Mouse (Mus musculus) lung, adult 2 months (tissue): ENCODE results near the gene Mcm3ap. TPM values are rescaled to one million over a fixed set of nuclear protein-coding genes. Genes with fewer than 3 reads are reported as not detected.

Source experiments
- DNase-seq: peaks from one replicate; pipeline ENCODE4 v3.0.0; 2022
- H3K4me1 ChIP-seq: fragments of 200-500 bp; 2 replicates; pipeline ENCODE4 v1.6.1; 2011; ENCODE audit warnings: low read length; ENCODE audit not compliant: control insufficient read depth, insufficient read depth
- H3K4me3 ChIP-seq: fragments of 200-500 bp; replicated peaks from 2 replicates; pipeline ENCODE3; 2011; ENCODE audit warnings: low read depth, mild to moderate bottlenecking, control low read depth, low read length; ENCODE audit errors: extremely low read depth
- CTCF ChIP-seq: fragments of 200-500 bp; IDR thresholded peaks from 2 replicates; pipeline ENCODE4 v1.5.1; 2011; ENCODE audit warnings: mild to moderate bottlenecking, low read length, control low read depth; ENCODE audit not compliant: insufficient read depth
- POLR2A ChIP-seq: fragments of 200-500 bp; IDR thresholded peaks from 2 replicates; pipeline ENCODE4 v1.6.1; 2011; ENCODE audit warnings: low read depth, mild to moderate bottlenecking, control low read depth, low read length, borderline replicate concordance; ENCODE audit errors: extremely low read depth
- WGBS: fragments of 180-500 bp; shearing (Covaris S2); methylation state at CpG from one replicate; pipeline ENCODE4 v1.1.7; 2018; 5-methylcytosine and 5-hydroxymethylcytosine counted together
- polyA plus RNA-seq: library from polyadenylated mRNA; depleted of rRNA; stranded (reverse); fragments of >200 nt; gene quantifications from 2 replicates; pipeline ENCODE4 v1.2.3, GENCODE M21; 2012; rRNA removed

Mcm3ap gene
- polyA plus RNA-seq, 1 experiment = 21.0 TPM

DNA sequence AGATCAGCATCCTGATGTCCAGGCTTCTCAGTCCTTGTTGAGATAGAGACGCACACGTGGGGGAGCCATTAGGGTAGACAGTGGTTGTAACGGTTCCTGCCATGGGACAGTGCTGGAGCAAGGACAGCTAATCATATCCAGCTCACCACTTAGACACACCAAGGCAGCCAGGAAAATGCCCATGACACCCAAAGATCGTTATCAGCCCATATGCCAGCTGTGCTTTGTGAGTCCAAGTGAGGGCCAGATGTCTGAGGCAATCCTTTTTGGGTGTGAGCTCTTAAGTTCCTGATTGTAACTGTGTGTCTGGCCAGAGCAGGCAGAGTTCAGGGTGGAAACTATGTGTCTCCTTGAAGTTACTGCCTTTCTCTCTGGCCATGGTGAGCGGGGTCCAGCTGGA lies 85.3 kb downstream of the Mcm3ap start:
- DNase-seq = no peak
- no peaks in the 10 kb centered on the region for H3K4me1 ChIP-seq
- WGBS = 78% methylated on average over 5 of the region's 5 CpGs
- TF ChIP-seq CTCF (no peak), POLR2A (no peak)
- H3K4me3 ChIP-seq = no peak overlapping the region

DNA sequence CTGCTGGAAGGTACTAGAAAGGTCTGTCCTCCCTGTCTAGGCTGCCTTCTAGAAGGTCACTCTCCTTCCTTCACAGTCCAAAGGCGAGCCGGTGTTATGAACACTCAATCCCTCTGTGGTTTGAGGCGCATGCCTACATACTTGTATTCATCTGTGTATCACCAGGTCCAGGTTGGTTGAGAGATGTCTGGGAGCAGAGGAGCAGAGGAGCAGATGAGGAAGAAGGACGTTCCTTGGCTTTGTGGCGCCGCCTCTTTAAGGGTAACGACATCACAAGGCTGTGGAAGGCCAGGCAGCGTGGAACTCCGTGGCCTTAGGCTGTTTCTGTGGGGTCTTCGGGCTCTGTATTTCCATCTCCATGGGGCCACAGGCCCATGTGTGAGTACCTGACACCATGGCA lies 93.2 kb downstream of the Mcm3ap start, which contains the start of gene Spatc1l:
Gene Spatc1l, plus strand, starts transcription at position 301 of the 400 bp plus-strand sequence.
- 87% methylated on average over 10 of the region's 10 CpGs for WGBS
- H3K4me3 ChIP-seq = no peak within 1 kb of the TSS
- no peak for DNase-seq

More for the DNA sequence above, 93.2 kb downstream of the Mcm3ap start, which contains the start of gene Spatc1l:
- TF ChIP-seq CTCF (no peak), POLR2A (no peak)
- H3K4me1 ChIP-seq = no peaks in the 10 kb centered on the region

Other genes with a start within 250 kb of the Mcm3ap start
- gene Prmt2, start 231.1 kb upstream of the Mcm3ap start, polyA plus RNA-seq = 81.3 and 101 TPM in 2 replicates
- gene S100b, start 215.1 kb upstream of the Mcm3ap start, polyA plus RNA-seq = 1.4 and 3.1 TPM in 2 replicates
- gene Dip2a, start 123.6 kb upstream of the Mcm3ap start, polyA plus RNA-seq = 20.3 and 25.3 TPM in 2 replicates
- not detected in 2 replicates for gene AC141477.1, start 28.5 kb upstream of the Mcm3ap start, polyA plus RNA-seq
- gene Pcnt, start 26.1 kb upstream of the Mcm3ap start, polyA plus RNA-seq = 35.6 and 38.0 TPM in 2 replicates
- 36.0 and 44.3 TPM in 2 replicates for gene 2610028H24Rik, start 19.8 kb upstream of the Mcm3ap start, polyA plus RNA-seq
- 2.0 and 2.5 TPM in 2 replicates for gene Ybey, start 187 bp downstream of the Mcm3ap start, polyA plus RNA-seq
- 20.7 and 30.0 TPM in 2 replicates for gene Lss, start 62.7 kb downstream of the Mcm3ap start, polyA plus RNA-seq
- gene Spatc1l, start 93.3 kb downstream of the Mcm3ap start, polyA plus RNA-seq = 0.22 and 0.28 TPM in 2 replicates
- 0.03 and 0.24 TPM in 2 replicates for gene Ftcd, start 106.7 kb downstream of the Mcm3ap start, polyA plus RNA-seq
- 173 and 175 TPM in 2 replicates for gene Col6a2, start 154.7 kb downstream of the Mcm3ap start, polyA plus RNA-seq